Mouse (Mus musculus): ENCODE data around the gene Sart3. TPM values are rescaled to one million over a fixed set of nuclear protein-coding genes. Genes with fewer than 3 reads are reported as not detected.

Gene Sart3
- polyA plus RNA-seq, 1 experiment from 2014 or later = 45.9 TPM

GRCm38 (mm10) chr5:113755347-113756030 lies 16.8 kb downstream of the Sart3 start:
- H3K9me3 ChIP-seq = no peaks in the 10 kb centered on the region
- no peak for ATAC-seq (ENCODE audit: insufficient number of reproducible peaks, low FRiP score, low TSS enrichment, low read depth)
- 82% methylated on average over 15 of the region's 15 CpGs for WGBS
- H3K27me3 ChIP-seq = no peaks in the 10 kb centered on the region
- peaks cover 99% of the 10 kb centered on the region for H3K36me3 ChIP-seq
- no peak overlapping the region for H3K4me2 ChIP-seq
- H3K9ac ChIP-seq = no peak overlapping the region
- no peaks in the 10 kb centered on the region for H3K4me1 ChIP-seq
- H3K27ac ChIP-seq = no peak overlapping the region
- no peak overlapping the region for H3K4me3 ChIP-seq

GRCm38 (mm10) chr5:113751521-113752157 lies 20.7 kb downstream of the Sart3 start:
- no peaks in the 10 kb centered on the region for H3K9me3 ChIP-seq
- 87% methylated on average over 9 of the region's 9 CpGs for whole genome bisulfite sequencing
- no peak for ATAC-seq (ENCODE audit: insufficient number of reproducible peaks, low FRiP score, low TSS enrichment, low read depth)
- H3K27me3 ChIP-seq = no peaks in the 10 kb centered on the region
- H3K27ac ChIP-seq = no peak overlapping the region
- H3K4me3 ChIP-seq = no peak overlapping the region
- no peaks in the 10 kb centered on the region for H3K4me1 ChIP-seq
- no peak overlapping the region for H3K9ac ChIP-seq
- peaks cover 98% of the 10 kb centered on the region for H3K36me3 ChIP-seq
- no peak overlapping the region for H3K4me2 ChIP-seq

GRCm38 (mm10) chr5:113748556-113749331 lies 23.6 kb downstream of the Sart3 start:
- H3K4me1 ChIP-seq = no peaks in the 10 kb centered on the region
- 93% methylated on average over 13 of the region's 13 CpGs for WGBS

GRCm38 (mm10) chr5:113747629-113748028 lies 24.7 kb downstream of the Sart3 start:
- Histone ChIP-seq H3K9ac (no peak overlapping the region), H3K27me3 (no peaks in the 10 kb centered on the region), H3K4me1 (no peaks in the 10 kb centered on the region), H3K9me3 (no peaks in the 10 kb centered on the region), H3K36me3 (peaks cover 98% of the 10 kb centered on the region), H3K27ac (no peak overlapping the region), H3K4me2 (no peak overlapping the region), H3K4me3 (no peak overlapping the region)
- ATAC-seq (ENCODE audit: insufficient number of reproducible peaks, low FRiP score, low TSS enrichment, low read depth) = no peak
- 89% methylated on average over 5 of the region's 5 CpGs for WGBS

More at GRCm38 (mm10) chr5:113748556-113749331, 23.6 kb downstream of the Sart3 start:
- Histone ChIP-seq H3K27ac (no peak overlapping the region), H3K27me3 (no peaks in the 10 kb centered on the region), H3K4me2 (no peak overlapping the region), H3K9ac (no peak overlapping the region), H3K4me3 (no peak overlapping the region), H3K36me3 (peaks cover 98% of the 10 kb centered on the region), H3K9me3 (no peaks in the 10 kb centered on the region)
- no peak for ATAC-seq (ENCODE audit: insufficient number of reproducible peaks, low FRiP score, low TSS enrichment, low read depth)

GRCm38 (mm10) chr5:113737607-113738237 lies 34.6 kb downstream of the Sart3 start:
- Histone ChIP-seq H3K9me3 (no peaks in the 10 kb centered on the region), H3K4me1 (peaks cover 18% of the 10 kb centered on the region), H3K27ac (no peak overlapping the region), H3K4me3 (no peak overlapping the region), H3K27me3 (no peaks in the 10 kb centered on the region), H3K9ac (no peak overlapping the region), H3K4me2 (no peak overlapping the region), H3K36me3 (peaks cover 53% of the 10 kb centered on the region)
- 92% methylated on average over 11 of the region's 11 CpGs for WGBS
- ATAC-seq (ENCODE audit: insufficient number of reproducible peaks, low FRiP score, low TSS enrichment, low read depth) = no peak

GRCm38 (mm10) chr5:113736522-113737164 lies 35.7 kb downstream of the Sart3 start:
- H3K4me3 ChIP-seq = peak overlapping the region; percentile 76
- peaks cover 43% of the 10 kb centered on the region for H3K36me3 ChIP-seq
- H3K9me3 ChIP-seq = no peaks in the 10 kb centered on the region
- peaks cover 18% of the 10 kb centered on the region for H3K4me1 ChIP-seq
- no peak for ATAC-seq (ENCODE audit: insufficient number of reproducible peaks, low FRiP score, low TSS enrichment, low read depth)
- peak overlapping the region; percentile 87 for H3K4me2 ChIP-seq
- H3K27ac ChIP-seq = peak overlapping the region; percentile 95
- WGBS = 40% methylated on average over 15 of the region's 15 CpGs
- peak overlapping the region; percentile 65 for H3K9ac ChIP-seq
- no peaks in the 10 kb centered on the region for H3K27me3 ChIP-seq

- Histone ChIP-seq H3K9me3 (no peaks in the 10 kb centered on the region), H3K27me3 (no peaks in the 10 kb centered on the region), H3K4me3 (peak overlapping the region; percentile 76), H3K4me1 (peaks cover 18% of the 10 kb centered on the region), H3K9ac (peak overlapping the region; percentile 65), H3K4me2 (peak overlapping the region; percentile 87), H3K27ac (peak overlapping the region; percentile 95), H3K36me3 (peaks cover 37% of the 10 kb centered on the region)
- no peak for ATAC-seq (ENCODE audit: insufficient number of reproducible peaks, low FRiP score, low TSS enrichment, low read depth)
- 4% methylated on average over 10 of the region's 10 CpGs for WGBS
Observed at GRCm38 (mm10) chr5:113736113-113736502, 36.2 kb downstream of the Sart3 start.

- H3K36me3 ChIP-seq = peaks cover 31% of the 10 kb centered on the region
- no peaks in the 10 kb centered on the region for H3K9me3 ChIP-seq
- peak within 1 kb of the TSS; percentile 95 for H3K27ac ChIP-seq
- no peaks in the 10 kb centered on the region for H3K27me3 ChIP-seq
- peaks cover 15% of the 10 kb centered on the region for H3K4me1 ChIP-seq
- peak; percentile 91 for ATAC-seq (ENCODE audit: insufficient number of reproducible peaks, low FRiP score, low TSS enrichment, low read depth)
- H3K4me2 ChIP-seq = peak within 1 kb of the TSS; percentile 87
- peak within 1 kb of the TSS; percentile 76 for H3K4me3 ChIP-seq
- WGBS = 1% methylated on average over 64 of the region's 71 CpGs
- peak within 1 kb of the TSS; percentile 65 for H3K9ac ChIP-seq
Observed at GRCm38 (mm10) chr5:113735345-113736112, 36.8 kb downstream of the Sart3 start, which contains the start of gene Ficd. TSS of gene Ficd (plus strand) at chr5:113735803.

- peak overlapping the region; percentile 65; the same call in 1 of the 2 replicates for H3K9ac ChIP-seq
- peaks cover 15% of the 10 kb centered on the region for H3K4me1 ChIP-seq
- no peaks in the 10 kb centered on the region for H3K9me3 ChIP-seq
- peak overlapping the region; percentile 76 for H3K4me3 ChIP-seq
- no peaks in the 10 kb centered on the region for H3K27me3 ChIP-seq
- H3K36me3 ChIP-seq = peaks cover 30% of the 10 kb centered on the region
- 34% methylated on average over 7 of the region's 7 CpGs for WGBS
- peak overlapping the region; percentile 87 for H3K4me2 ChIP-seq
- H3K27ac ChIP-seq = peak overlapping the region; percentile 95
- no peak for ATAC-seq (ENCODE audit: insufficient number of reproducible peaks, low FRiP score, low TSS enrichment, low read depth)
Observed at GRCm38 (mm10) chr5:113735023-113735344, 37.3 kb downstream of the Sart3 start.

- no peaks in the 10 kb centered on the region for H3K27me3 ChIP-seq
- peaks cover 25% of the 10 kb centered on the region for H3K36me3 ChIP-seq
- no peak overlapping the region for H3K9ac ChIP-seq
- ATAC-seq (ENCODE audit: insufficient number of reproducible peaks, low FRiP score, low TSS enrichment, low read depth) = no peak
- no peak overlapping the region for H3K4me3 ChIP-seq
- H3K27ac ChIP-seq = no peak overlapping the region
- peaks cover 15% of the 10 kb centered on the region for H3K4me1 ChIP-seq
- no peak overlapping the region for H3K4me2 ChIP-seq
- no peaks in the 10 kb centered on the region for H3K9me3 ChIP-seq
- 74% methylated on average over 5 of the region's 5 CpGs for WGBS
Observed at GRCm38 (mm10) chr5:113734376-113734775, 37.9 kb downstream of the Sart3 start.

- peaks cover 3% of the 10 kb centered on the region; the same call in 1 of the 2 replicates for H3K36me3 ChIP-seq
- WGBS = 19% methylated on average over 6 of the region's 6 CpGs
- H3K9me3 ChIP-seq = no peaks in the 10 kb centered on the region
- no peak overlapping the region for H3K9ac ChIP-seq
- H3K4me3 ChIP-seq = no peak overlapping the region
- no peak for ATAC-seq (ENCODE audit: insufficient number of reproducible peaks, low FRiP score, low TSS enrichment, low read depth)
- peaks cover 14% of the 10 kb centered on the region for H3K4me1 ChIP-seq
- no peaks in the 10 kb centered on the region for H3K27me3 ChIP-seq
- no peak overlapping the region for H3K4me2 ChIP-seq
- H3K27ac ChIP-seq = no peak overlapping the region
Observed at GRCm38 (mm10) chr5:113732182-113732581, 40.1 kb downstream of the Sart3 start.

All from limb, embryonic 15.5 days (tissue).